Mouse (Mus musculus): ENCODE results near the gene Nptn.
A peak's percentile ranks its signal among the peaks of the same experiment; 100 is the strongest.

Nptn gene

DNA sequence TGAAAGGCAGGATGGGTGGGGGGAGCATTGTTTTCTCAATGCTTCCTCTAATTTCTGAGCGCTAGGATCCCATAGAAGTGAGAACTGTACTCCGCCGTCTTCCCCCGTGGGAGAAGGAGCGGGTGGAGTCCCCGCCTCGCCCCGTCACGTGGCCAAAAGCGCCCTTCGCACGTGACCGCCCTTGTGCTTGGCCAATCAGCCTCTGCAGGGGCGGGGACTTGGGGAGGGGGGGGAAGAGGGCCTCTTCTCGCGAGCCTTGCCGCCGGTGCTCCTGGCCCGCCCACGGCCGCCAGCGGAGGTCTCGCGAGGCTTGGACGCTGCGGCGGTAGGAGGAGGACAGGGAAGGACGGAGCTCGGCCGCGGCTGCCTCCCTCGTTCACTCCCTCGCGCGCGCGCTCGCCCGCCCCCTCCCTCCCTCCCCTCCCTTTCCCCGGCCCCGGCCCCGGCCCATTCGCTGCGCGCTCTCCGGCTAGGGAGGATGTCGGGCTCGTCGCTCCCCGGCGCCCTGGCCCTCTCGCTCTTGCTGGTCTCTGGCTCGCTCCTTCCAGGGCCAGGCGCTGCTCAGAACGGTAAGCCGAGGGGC lies at the start of gene Nptn:
Gene Nptn, plus strand, starts transcription at position 283 of the 583 bp plus-strand sequence.
- DNase-seq (ENCODE audit: low spot score in 2 of 2) = peak; percentile 99

GRCm38 (mm10) chr9:58533322-58533721 lies 48.7 kb upstream of the Nptn start:
- peak; percentile 40 to 49 for DNase-seq (ENCODE audit: low spot score in 2 of 2)

- peak; percentile 67 to 73 for DNase-seq (ENCODE audit: low spot score in 2 of 2)
These were observed 47.3 kb upstream of the Nptn start for GRCm38 (mm10) chr9:58534766-58535165.

GRCm38 (mm10) chr9:58535447-58536134 lies 46.4 kb upstream of the Nptn start:
- peak; percentile 65 to 74 for DNase-seq (ENCODE audit: low spot score in 2 of 2)

DNA sequence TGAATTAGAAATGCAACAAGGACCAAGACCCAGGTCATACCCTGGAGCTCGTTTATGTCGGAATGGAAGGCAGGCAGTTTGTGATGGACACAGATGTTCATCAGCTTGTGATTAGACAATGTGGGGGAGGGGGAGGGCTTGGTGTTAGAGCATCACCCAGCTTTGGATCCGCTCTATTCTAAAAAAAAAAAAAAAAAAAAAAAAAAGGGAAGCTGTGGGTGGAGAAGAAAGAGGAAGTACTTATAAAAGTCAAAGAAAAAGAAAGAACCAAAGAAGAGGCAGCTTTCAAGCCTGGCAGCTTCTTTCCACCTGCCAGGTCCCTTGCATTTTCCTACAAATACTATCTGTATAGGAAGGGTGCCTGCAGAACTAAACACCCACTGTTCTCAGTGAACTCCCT lies 44.3 kb upstream of the Nptn start:
- DNase-seq (ENCODE audit: low spot score in 2 of 2) = no peak

GRCm38 (mm10) chr9:58539886-58540285 lies 42.2 kb upstream of the Nptn start:
- peak; percentile 68 to 73 for DNase-seq (ENCODE audit: low spot score in 2 of 2)

DNA sequence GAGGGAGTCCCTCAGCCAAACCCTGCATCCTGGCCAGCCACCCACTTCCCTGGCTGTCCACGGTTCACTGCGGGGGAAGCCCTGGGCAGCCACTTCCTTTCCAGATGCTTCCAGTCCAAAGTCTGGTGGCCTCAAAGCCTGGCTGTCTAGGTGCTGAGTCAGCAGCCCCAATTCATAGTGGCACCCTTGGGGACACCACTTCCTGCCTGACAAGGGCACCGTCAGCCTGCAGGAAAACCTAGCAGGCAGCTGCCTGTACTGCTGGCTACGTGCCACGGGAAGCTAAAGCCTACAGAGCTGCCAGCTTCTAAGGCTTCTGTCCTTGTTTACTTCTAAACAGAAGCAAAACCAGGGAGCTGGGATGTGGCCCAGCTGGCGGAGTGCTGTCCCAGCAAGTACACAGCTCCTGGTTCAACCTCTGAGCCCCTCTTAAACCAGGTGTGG lies 40.1 kb upstream of the Nptn start:
- DNase-seq (ENCODE audit: low spot score in 2 of 2) = peak; percentile 90 to 92

- DNase-seq (ENCODE audit: low spot score in 2 of 2) = peak; percentile 46 to 68
These were observed 37.1 kb upstream of the Nptn start for GRCm38 (mm10) chr9:58544879-58545324.

DNA sequence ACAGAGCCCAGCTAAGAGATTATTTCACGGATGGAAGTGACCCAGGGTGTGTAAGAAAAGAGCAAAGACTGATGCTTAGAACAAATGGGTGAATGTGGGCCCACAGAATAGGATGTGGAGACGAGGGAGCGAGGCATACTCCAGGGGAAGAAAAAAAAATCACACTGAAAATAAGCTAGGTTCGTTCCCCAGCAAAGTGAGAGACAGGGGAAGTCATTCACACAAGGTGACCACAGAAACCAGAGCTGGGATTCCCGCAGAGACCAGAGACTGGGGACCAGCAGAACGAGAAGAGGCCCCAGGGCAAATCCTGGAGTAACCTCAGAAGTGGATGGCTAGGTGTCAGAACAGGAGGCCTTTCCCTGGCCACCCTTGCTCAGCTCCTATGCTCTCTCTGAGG lies 36.6 kb upstream of the Nptn start:
- no peak for DNase-seq (ENCODE audit: low spot score in 2 of 2)

GRCm38 (mm10) chr9:58546630-58547360 lies 35.2 kb upstream of the Nptn start:
- DNase-seq (ENCODE audit: low spot score in 2 of 2) = peak; percentile 53 to 78

- no peak for DNase-seq (ENCODE audit: low spot score in 2 of 2)
These were observed 33.1 kb upstream of the Nptn start for GRCm38 (mm10) chr9:58548897-58549296.

GRCm38 (mm10) chr9:58549694-58550093 lies 32.3 kb upstream of the Nptn start:
- no peak for DNase-seq (ENCODE audit: low spot score in 2 of 2)

DNA sequence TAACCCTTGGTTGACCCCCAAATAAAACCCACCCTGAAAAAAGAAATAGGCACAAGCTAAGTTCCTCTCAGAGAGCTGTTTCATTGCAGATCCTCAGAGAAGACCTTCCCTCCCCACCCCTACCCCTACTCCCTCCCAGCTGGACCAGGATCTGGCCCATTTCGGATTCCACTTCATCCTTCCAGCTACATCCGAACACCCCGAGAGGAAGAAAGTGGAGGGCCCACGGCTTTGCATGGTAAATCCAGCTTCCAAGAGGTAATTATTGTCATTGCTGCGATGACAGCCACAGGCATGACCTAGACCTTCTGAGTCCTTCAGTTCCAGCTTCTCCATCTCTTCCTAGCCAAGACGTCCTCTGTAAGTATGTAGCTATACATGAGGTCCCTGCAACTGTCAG lies 31.1 kb upstream of the Nptn start:
- no peak for DNase-seq (ENCODE audit: low spot score in 2 of 2)

GRCm38 (mm10) chr9:58552083-58552482 lies 30.0 kb upstream of the Nptn start:
- no peak for DNase-seq (ENCODE audit: low spot score in 2 of 2)

DNA sequence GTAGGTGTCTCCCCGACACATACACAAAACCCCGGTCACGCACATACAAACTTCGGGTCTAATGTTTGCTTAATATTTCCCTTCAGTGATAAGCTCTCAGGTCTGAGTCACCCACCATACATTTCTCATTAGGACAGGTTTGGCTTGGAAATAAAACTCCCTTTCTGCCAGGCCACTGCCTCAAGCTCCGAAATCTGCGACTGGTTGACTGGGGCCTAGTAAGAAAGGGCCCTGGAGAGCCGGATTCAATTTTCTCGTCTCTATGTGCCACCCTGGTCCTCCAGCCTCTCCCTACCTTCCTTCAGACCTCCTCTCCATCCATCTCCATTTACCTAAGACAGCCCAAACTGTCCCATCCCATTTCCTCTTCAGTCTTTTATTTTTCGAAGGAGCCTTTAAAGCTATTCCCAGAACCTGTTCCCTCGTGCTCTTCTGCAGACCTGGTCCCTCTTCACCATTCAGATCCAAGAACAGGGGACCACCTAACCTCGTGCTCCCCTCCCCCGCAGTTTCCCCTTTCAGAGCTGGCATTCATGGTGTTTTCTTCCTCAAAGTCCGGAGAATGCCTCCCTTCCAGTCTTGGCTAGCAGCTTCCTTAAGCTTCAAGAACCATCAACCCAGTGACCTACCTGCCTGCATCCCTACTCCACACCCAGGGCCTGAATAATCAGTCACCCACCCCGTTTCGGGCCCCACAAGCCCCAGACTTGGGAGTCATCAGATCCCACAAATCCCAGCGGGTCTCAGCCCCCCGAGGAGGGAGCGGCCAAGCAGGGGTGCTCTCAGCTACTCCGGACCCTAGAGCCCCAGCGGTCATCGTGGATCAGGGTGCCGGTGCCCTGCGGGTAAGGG lies 27.8 kb upstream of the Nptn start:
- peak in 1 of 2 experiments; percentile 68 for DNase-seq (ENCODE audit: low spot score in 2 of 2)

- peak; percentile 90 to 91 for DNase-seq (ENCODE audit: low spot score in 2 of 2)
These were observed 26.9 kb upstream of the Nptn start, which contains the start of gene Cd276 for GRCm38 (mm10) chr9:58554908-58555684. Gene Cd276, minus strand, starts transcription at chr9:58555437.

- peak in 1 of 2 experiments; percentile 69 for DNase-seq (ENCODE audit: low spot score in 2 of 2)
These were observed 26.2 kb upstream of the Nptn start for GRCm38 (mm10) chr9:58555685-58556414.

DNA sequence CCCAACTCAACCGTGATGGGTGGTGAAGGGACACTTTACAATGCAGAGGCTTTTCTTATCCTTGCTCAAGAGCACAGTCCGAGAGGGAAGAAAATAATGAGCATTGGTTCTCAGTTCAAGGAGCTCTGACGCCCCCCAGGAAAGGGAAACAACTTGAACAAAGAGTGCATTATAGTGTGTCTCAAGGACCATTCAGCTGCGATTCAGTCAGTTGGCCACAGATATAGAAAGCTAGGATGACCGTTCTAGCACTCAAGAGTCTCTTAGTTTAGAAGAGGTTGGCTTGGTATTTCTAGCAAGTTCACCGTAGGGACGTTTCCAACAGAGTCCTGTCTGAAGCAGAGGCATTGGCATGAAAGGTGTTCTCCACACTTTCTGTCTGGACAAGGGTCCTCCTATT lies 25.4 kb upstream of the Nptn start:
- no peak for DNase-seq (ENCODE audit: low spot score in 2 of 2)

DNA sequence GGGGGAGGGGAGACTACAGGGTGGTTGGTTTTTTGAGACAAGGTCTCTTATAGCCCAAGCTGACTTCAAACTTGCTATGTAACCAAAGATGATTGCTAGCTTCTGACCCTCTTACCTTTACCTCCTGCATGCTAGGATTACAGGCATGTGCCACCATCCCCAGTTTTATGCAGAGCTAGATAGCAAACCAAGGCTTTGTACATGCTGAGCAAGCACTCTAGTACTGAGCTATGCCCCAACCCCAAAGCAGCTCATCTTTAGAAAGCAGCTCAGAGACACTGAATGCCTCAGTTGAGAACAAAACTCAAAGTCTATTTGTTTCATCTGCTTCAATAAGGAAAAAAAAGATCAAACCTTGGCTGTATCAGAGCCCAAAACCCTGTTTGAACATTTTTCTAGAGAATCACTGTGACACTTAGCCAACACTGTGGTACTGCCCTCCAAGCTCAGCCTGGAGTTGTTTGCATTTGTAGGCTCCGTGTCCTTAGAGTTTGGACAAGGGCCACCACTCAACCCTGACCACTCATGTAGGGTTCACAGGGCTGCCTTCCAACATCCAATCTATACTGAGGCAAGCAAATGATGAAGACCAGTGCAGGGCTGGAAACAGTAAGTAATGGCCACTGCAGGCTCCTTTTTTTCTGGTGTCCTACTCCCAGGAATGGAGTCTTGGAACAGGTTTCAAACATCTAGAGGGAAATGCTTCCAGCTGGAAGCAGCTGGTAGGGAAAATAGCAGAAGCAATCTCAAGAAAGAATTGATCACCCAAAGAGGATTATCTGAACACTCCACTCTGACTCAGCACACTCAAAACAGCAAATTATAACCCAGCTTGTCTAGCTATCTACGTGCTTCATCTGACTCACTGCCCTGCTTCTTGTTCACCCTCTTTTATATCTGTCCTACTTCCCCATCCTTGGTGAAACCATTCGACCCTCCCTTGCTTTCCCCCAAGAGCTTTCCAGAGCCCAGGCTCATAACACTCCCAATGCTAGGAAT lies 24.3 kb upstream of the Nptn start:
- DNase-seq (ENCODE audit: low spot score in 2 of 2) = no peak
